Mouse (Mus musculus): Measurements from ENCODE around the gene Hoxc8. TPM values are rescaled to one million over a fixed set of nuclear protein-coding genes. Genes with fewer than 3 reads are reported as not detected.
A peak's percentile ranks its signal among the peaks of the same experiment; 100 is the strongest.

Hoxc8 gene
- polyA plus RNA-seq, 1 experiment = 1.8 TPM

- WGBS = 49% methylated on average over 9 of the region's 9 CpGs
- peaks cover 38% of the 10 kb centered on the region for H3K27me3 ChIP-seq (ENCODE audit: control insufficient read depth, insufficient read depth, low read length)
These were observed 38.6 kb downstream of the Hoxc8 start for GRCm38 (mm10) chr15:103028916-103029512.

GRCm38 (mm10) chr15:103030142-103030541 lies 39.7 kb downstream of the Hoxc8 start:
- Histone ChIP-seq H3K36me3 (ENCODE audit: control insufficient read depth, insufficient read depth, low read length) (no peaks in the 10 kb centered on the region), H3K4me1 (ENCODE audit: control insufficient read depth, insufficient read depth, insufficient read length, low read length) (0 out of 2 replicates have a peak, but pooled peaks cover 2% of the 10 kb centered on the region), H3K27ac (ENCODE audit: insufficient read depth, low read depth, low read length) (no peak overlapping the region; the same call in 1 of the 2 replicates), H3K27me3 (ENCODE audit: control insufficient read depth, insufficient read depth, low read length) (peaks cover 46% of the 10 kb centered on the region), H3K4me3 (ENCODE audit: low read depth, low read length) (no peak overlapping the region)
- TF ChIP-seq POLR2A (IDR thresholded peaks at IDR 0.05; ENCODE audit: low read depth, low read length) = no peak
- no peak for TF ChIP-seq CTCF (IDR thresholded peaks at IDR 0.05; ENCODE audit: extremely low read depth, insufficient read length, insufficient replicate concordance, low read depth, low read length)
- 51% methylated on average over 8 of the region's 8 CpGs for WGBS

More at GRCm38 (mm10) chr15:103028916-103029512, 38.6 kb downstream of the Hoxc8 start:
- H3K36me3 ChIP-seq (ENCODE audit: control insufficient read depth, insufficient read depth, low read length) = no peaks in the 10 kb centered on the region
- TF ChIP-seq POLR2A (IDR thresholded peaks at IDR 0.05; ENCODE audit: low read depth, low read length) = no peak
- no peak for TF ChIP-seq CTCF (IDR thresholded peaks at IDR 0.05; ENCODE audit: extremely low read depth, insufficient read length, insufficient replicate concordance, low read depth, low read length)
- no peak overlapping the region for H3K4me3 ChIP-seq (ENCODE audit: low read depth, low read length)
- H3K27ac ChIP-seq (ENCODE audit: insufficient read depth, low read depth, low read length) = no peak overlapping the region
- no peaks in the 10 kb centered on the region for H3K4me1 ChIP-seq (ENCODE audit: control insufficient read depth, insufficient read depth, insufficient read length, low read length)

- Histone ChIP-seq H3K27ac (ENCODE audit: insufficient read depth, low read depth, low read length) (0 out of 2 replicates have a peak overlapping the region, but pooled peaks have one; percentile 10), H3K36me3 (ENCODE audit: control insufficient read depth, insufficient read depth, low read length) (no peaks in the 10 kb centered on the region), H3K4me3 (ENCODE audit: low read depth, low read length) (no peak overlapping the region), H3K27me3 (ENCODE audit: control insufficient read depth, insufficient read depth, low read length) (peaks cover 43% of the 10 kb centered on the region), H3K4me1 (ENCODE audit: control insufficient read depth, insufficient read depth, insufficient read length, low read length) (0 out of 2 replicates have a peak, but pooled peaks cover 2% of the 10 kb centered on the region)
- TF ChIP-seq POLR2A (IDR thresholded peaks at IDR 0.05; ENCODE audit: low read depth, low read length) (no peak), CTCF (IDR thresholded peaks at IDR 0.05; ENCODE audit: extremely low read depth, insufficient read length, insufficient replicate concordance, low read depth, low read length) (no peak)
- 0% methylated on average over 2 of the region's 3 CpGs for WGBS
These were observed 41.8 kb downstream of the Hoxc8 start for GRCm38 (mm10) chr15:103032167-103032566.

- WGBS = 3% methylated on average over 26 of the region's 26 CpGs
- Histone ChIP-seq H3K27ac (ENCODE audit: insufficient read depth, low read depth, low read length) (no peak overlapping the region; the same call in 1 of the 2 replicates), H3K4me3 (ENCODE audit: low read depth, low read length) (no peak overlapping the region), H3K4me1 (ENCODE audit: control insufficient read depth, insufficient read depth, insufficient read length, low read length) (0 out of 2 replicates have a peak, but pooled peaks cover 2% of the 10 kb centered on the region), H3K36me3 (ENCODE audit: control insufficient read depth, insufficient read depth, low read length) (no peaks in the 10 kb centered on the region), H3K27me3 (ENCODE audit: control insufficient read depth, insufficient read depth, low read length) (peaks cover 38% of the 10 kb centered on the region)
- TF ChIP-seq POLR2A (IDR thresholded peaks at IDR 0.05; ENCODE audit: low read depth, low read length) (no peak), CTCF (IDR thresholded peaks at IDR 0.05; ENCODE audit: extremely low read depth, insufficient read length, insufficient replicate concordance, low read depth, low read length) (no peak)
These were observed 42.5 kb downstream of the Hoxc8 start for GRCm38 (mm10) chr15:103032646-103033575.

GRCm38 (mm10) chr15:103034043-103034806 lies 43.8 kb downstream of the Hoxc8 start:
- TF ChIP-seq CTCF (IDR thresholded peaks at IDR 0.05; ENCODE audit: extremely low read depth, insufficient read length, insufficient replicate concordance, low read depth, low read length) (no peak), POLR2A (IDR thresholded peaks at IDR 0.05; ENCODE audit: low read depth, low read length) (no peak)
- Histone ChIP-seq H3K36me3 (ENCODE audit: control insufficient read depth, insufficient read depth, low read length) (no peaks in the 10 kb centered on the region), H3K27me3 (ENCODE audit: control insufficient read depth, insufficient read depth, low read length) (peaks cover 32% of the 10 kb centered on the region), H3K27ac (ENCODE audit: insufficient read depth, low read depth, low read length) (peak overlapping the region; percentile 56), H3K4me3 (ENCODE audit: low read depth, low read length) (peak overlapping the region; percentile 64), H3K4me1 (ENCODE audit: control insufficient read depth, insufficient read depth, insufficient read length, low read length) (0 out of 2 replicates have a peak, but pooled peaks cover 2% of the 10 kb centered on the region)
- WGBS = 5% methylated on average over 24 of the region's 24 CpGs

GRCm38 (mm10) chr15:103034807-103035547 lies 44.6 kb downstream of the Hoxc8 start:
- Histone ChIP-seq H3K27ac (ENCODE audit: insufficient read depth, low read depth, low read length) (peak overlapping the region; percentile 56; the same call in 1 of the 2 replicates), H3K27me3 (ENCODE audit: control insufficient read depth, insufficient read depth, low read length) (peaks cover 31% of the 10 kb centered on the region), H3K36me3 (ENCODE audit: control insufficient read depth, insufficient read depth, low read length) (no peaks in the 10 kb centered on the region), H3K4me3 (ENCODE audit: low read depth, low read length) (peak overlapping the region; percentile 64), H3K4me1 (ENCODE audit: control insufficient read depth, insufficient read depth, insufficient read length, low read length) (0 out of 2 replicates have a peak, but pooled peaks cover 2% of the 10 kb centered on the region)
- TF ChIP-seq CTCF (IDR thresholded peaks at IDR 0.05; ENCODE audit: extremely low read depth, insufficient read length, insufficient replicate concordance, low read depth, low read length) = no peak
- TF ChIP-seq POLR2A (IDR thresholded peaks at IDR 0.05; ENCODE audit: low read depth, low read length) = no peak
- 3% methylated on average over 34 of the region's 34 CpGs for WGBS
